In genomic region chr2:152756474-152757393, GRCm38 (mm10) we compare ENCODE assay signal across 17 mouse cellular contexts. TPM values are rescaled to one million over a fixed set of nuclear protein-coding genes. Genes with fewer than 3 reads are reported as not detected.
DNase-seq lines count a peak whose midpoint lies in the region; ATAC-seq and TF ChIP-seq lines count a peak whose summit lies in the region.
"Had no signal": no experiment of that assay in that cellular context is flagged by ENCODE, and none has a peak within 500 bp of the region (broad histone marks: within the 10 kb centered on the region; RNA-seq: fewer than 3 reads in every experiment).

No protein-coding gene starts in this region.

- no peak overlapping the region for H3K27ac ChIP-seq in heart, adult 2 months
- no peak overlapping the region for H3K27ac ChIP-seq in kidney, postnatal 0 days
- H3K27ac ChIP-seq in kidney, adult 2 months (ENCODE audit: insufficient read depth, low read depth, low read length), result no peak overlapping the region
- H3K27ac ChIP-seq: heart, embryonic 15.5 days; limb, embryonic 12.5 days; liver, embryonic 14.5 days; midbrain, embryonic 13.5 days had no signal

- H3K36me3 ChIP-seq in heart, adult 2 months (ENCODE audit: control insufficient read depth, insufficient read depth, low read length), result no peaks in the 10 kb centered on the region
- H3K36me3 ChIP-seq in kidney, postnatal 0 days (ENCODE audit: insufficient read depth, low read length), result no peaks in the 10 kb centered on the region
- no peaks in the 10 kb centered on the region for H3K36me3 ChIP-seq in kidney, adult 2 months (ENCODE audit: control insufficient read depth, insufficient read depth, low read length)
- H3K36me3 ChIP-seq: heart, embryonic 15.5 days; limb, embryonic 12.5 days; midbrain, embryonic 13.5 days had no signal

- ATAC-seq in kidney, postnatal 0 days (replicated peaks; ENCODE audit: low FRiP score, low read depth), result peak; percentile 61
- ATAC-seq in megakaryocyte, adult 5-6 weeks (ENCODE audit: poor library complexity, severe bottlenecking), result peak; percentile 79
- ATAC-seq: midbrain, embryonic 13.5 days had no signal

- no peak for TF ChIP-seq EP300 in heart, adult 2 months (IDR thresholded peaks at IDR 0.05; ENCODE audit: insufficient read depth, low read depth, low read length)

- no peak for TF ChIP-seq CTCF in heart, adult 2 months (IDR thresholded peaks at IDR 0.05)
- no peak for TF ChIP-seq CTCF in kidney, postnatal 0 days (IDR thresholded peaks at IDR 0.05; ENCODE audit: low read depth)
- TF ChIP-seq CTCF in kidney, adult 2 months (conservative IDR thresholded peaks at IDR 0.05; ENCODE audit: insufficient read depth, insufficient read length, low read depth, low read length), result no peak

- TF ChIP-seq POLR2A in heart, adult 2 months (IDR thresholded peaks at IDR 0.05; ENCODE audit: insufficient read depth, low read depth, low read length), result no peak
- TF ChIP-seq POLR2A in kidney, adult 2 months (IDR thresholded peaks at IDR 0.05; ENCODE audit: low read depth, low read length), result no peak

- H3K79me2 ChIP-seq in heart, adult 2 months (replicated peaks; ENCODE audit: control insufficient read depth, insufficient read depth, low read length), result no peaks in the 10 kb centered on the region

- 70% methylated on average over 17 of the region's 17 CpGs for WGBS in heart, adult 2 months
- 39% methylated on average over 17 of the region's 17 CpGs for WGBS in kidney, postnatal 0 days
- 58% methylated on average over 17 of the region's 17 CpGs for WGBS in kidney, adult 2 months

- H3K9me3 ChIP-seq in kidney, postnatal 0 days (replicated peaks; ENCODE audit: low read length), result no peaks in the 10 kb centered on the region
- H3K9me3 ChIP-seq: heart, embryonic 15.5 days; limb, embryonic 12.5 days; midbrain, embryonic 13.5 days had no signal

- intact Hi-C loops in heart, adult 2 months (cut with DNase I), result no loop called here

- H3K27me3 ChIP-seq in heart, adult 2 months (ENCODE audit: control insufficient read depth, insufficient read depth, low read length), result no peaks in the 10 kb centered on the region
- no peaks in the 10 kb centered on the region for H3K27me3 ChIP-seq in kidney, postnatal 0 days (ENCODE audit: insufficient read depth, low read length)
- H3K27me3 ChIP-seq in kidney, adult 2 months (replicated peaks; ENCODE audit: control insufficient read depth, insufficient read depth, low read length), result no peaks in the 10 kb centered on the region
- H3K27me3 ChIP-seq: heart, embryonic 15.5 days; limb, embryonic 12.5 days had no signal

- peaks cover 3% of the 10 kb centered on the region for H3K4me1 ChIP-seq in heart, adult 2 months (ENCODE audit: control insufficient read depth, insufficient read depth, low read length)
- H3K4me1 ChIP-seq in kidney, postnatal 0 days (replicated peaks; ENCODE audit: insufficient read depth, low read length), result peaks cover 10% of the 10 kb centered on the region; the same call in 1 of the 2 replicates
- H3K4me1 ChIP-seq in kidney, adult 2 months (ENCODE audit: control insufficient read depth, insufficient read depth, low read length), result no peaks in the 10 kb centered on the region

- 0 out of 2 replicates have a peak overlapping the region, but pooled peaks have one; percentile 2 for H3K4me2 ChIP-seq in kidney, postnatal 0 days (ENCODE audit: low read length)
- H3K4me2 ChIP-seq: heart, embryonic 15.5 days; limb, embryonic 12.5 days; midbrain, embryonic 13.5 days had no signal

- no peak overlapping the region for H3K4me3 ChIP-seq in heart, adult 2 months
- H3K4me3 ChIP-seq in kidney, postnatal 0 days (replicated peaks; ENCODE audit: low read depth, low read length), result no peak overlapping the region
- no peak overlapping the region for H3K4me3 ChIP-seq in kidney, adult 2 months (ENCODE audit: insufficient read depth, low read depth, low read length)
- H3K4me3 ChIP-seq: heart, embryonic 15.5 days; limb, embryonic 12.5 days; midbrain, embryonic 13.5 days had no signal

- peak; percentile 92 for DNase-seq in heart, adult 11 months
- DNase-seq in heart, adult 2 months, result no peak
- DNase-seq in kidney, postnatal 0 days (ENCODE audit: low spot score), result peak; percentile 58
- no peak for DNase-seq in kidney, adult 2 months
- DNase-seq in A20 (ENCODE audit: low read depth, low spot score), result peak; percentile 65
- no peak for DNase-seq in B cell, adult 2 months
- no peak for DNase-seq in right cerebral cortex, adult 2 months (ENCODE audit: low spot score in 2 of 2)
- DNase-seq: adrenal gland, postnatal 25 days; heart, postnatal 4 days; kidney, adult 11 months; thymus, adult 18-20 months; thymus, postnatal 4 days had no signal

- no peak overlapping the region for H3K9ac ChIP-seq in heart, adult 2 months (ENCODE audit: low read depth, low read length)
- no peak overlapping the region for H3K9ac ChIP-seq in kidney, postnatal 0 days (ENCODE audit: low read depth, low read length)
- H3K9ac ChIP-seq: heart, embryonic 15.5 days; limb, embryonic 12.5 days; liver, embryonic 14.5 days; midbrain, embryonic 13.5 days had no signal

RNA-seq across cellular contexts. Expression of gene Cox4i2, which starts 2.8 kb away (rescaled TPM):
- total RNA-seq in heart, adult 2 months (2021), result 10 to 100 TPM; 12.1 to 18.0 TPM
- 12.0 and 13.2 TPM in 2 replicates for polyA plus RNA-seq in heart, adult 2 months (2012; rRNA removed)
- 15.8 and 16.3 TPM in 2 replicates for polyA plus RNA-seq in kidney, postnatal 0 days (2015; fragmentation: Nextera tagmentation; extraction: Ambion mirVana)
- 2.9 and 3.1 TPM in 2 replicates for polyA plus RNA-seq in kidney, adult 2 months (2012; rRNA removed)
- total RNA-seq in megakaryocyte, adult 5-6 weeks (2015), result 0.20 and 0.55 TPM in 2 replicates
- total RNA-seq in megakaryocyte, adult 5-6 weeks (2017), result 0.41 TPM in 1 of 2 replicates, not detected in the other

RNA-seq across cellular contexts. Expression of gene Id1, which starts 20.7 kb away (rescaled TPM):
- total RNA-seq in heart, adult 2 months (2021), result 10 to 100 TPM; 56.5 to 59.8 TPM
- polyA plus RNA-seq in heart, adult 2 months (2012; rRNA removed), result 74.7 and 113 TPM in 2 replicates
- polyA plus RNA-seq in kidney, postnatal 0 days (2015; fragmentation: Nextera tagmentation; extraction: Ambion mirVana), result 170 and 194 TPM in 2 replicates
- 156 and 235 TPM in 2 replicates for polyA plus RNA-seq in kidney, adult 2 months (2012; rRNA removed)
- total RNA-seq in megakaryocyte, adult 5-6 weeks (2015), result 28.4 and 48.3 TPM in 2 replicates
- 35.0 and 40.1 TPM in 2 replicates for total RNA-seq in megakaryocyte, adult 5-6 weeks (2017)

Comparison
In these comparisons a context has a peak if more than half of its experiments do, and no peak if none do; other contexts are left out.
1. DNase-seq: peak in heart, adult 11 months (single experiment), kidney, postnatal 0 days (single experiment) and A20 (single experiment); none in heart, adult 2 months (0 of 2), kidney, adult 2 months (single experiment), B cell, adult 2 months (0 of 2) and right cerebral cortex, adult 2 months (0 of 2).